Mouse (Mus musculus): ENCODE measurements around the gene Mill1. TPM values are rescaled to one million over a fixed set of nuclear protein-coding genes. Genes with fewer than 3 reads are reported as not detected.

The Mill1 gene
- polyA plus RNA-seq, 1 experiment from 2014 or later = not detected

Other genes with a start within 250 kb of the Mill1 start
- not detected in 2 replicates for gene Ceacam13, start 235.5 kb upstream of the Mill1 start, polyA plus RNA-seq (2014; fragmentation: Nextera tagmentation; extraction: Ambion mirVana)
- gene Ceacam12, start 179.4 kb upstream of the Mill1 start, polyA plus RNA-seq (2014; fragmentation: Nextera tagmentation; extraction: Ambion mirVana) = not detected in 2 replicates
- gene Igfl3, start 68.9 kb upstream of the Mill1 start, polyA plus RNA-seq (2014; fragmentation: Nextera tagmentation; extraction: Ambion mirVana) = not detected in 2 replicates
- gene Psg18, start 109.7 kb downstream of the Mill1 start, polyA plus RNA-seq (2014; fragmentation: Nextera tagmentation; extraction: Ambion mirVana) = not detected in 2 replicates
- gene Psg28, start 186.7 kb downstream of the Mill1 start, polyA plus RNA-seq (2014; fragmentation: Nextera tagmentation; extraction: Ambion mirVana) = not detected in 2 replicates
- not detected in 2 replicates for gene Psg26, start 238.8 kb downstream of the Mill1 start, polyA plus RNA-seq (2014; fragmentation: Nextera tagmentation; extraction: Ambion mirVana)